Comparison of ENCODE assay signal across 9 mouse cellular contexts in the genomic region with DNA sequence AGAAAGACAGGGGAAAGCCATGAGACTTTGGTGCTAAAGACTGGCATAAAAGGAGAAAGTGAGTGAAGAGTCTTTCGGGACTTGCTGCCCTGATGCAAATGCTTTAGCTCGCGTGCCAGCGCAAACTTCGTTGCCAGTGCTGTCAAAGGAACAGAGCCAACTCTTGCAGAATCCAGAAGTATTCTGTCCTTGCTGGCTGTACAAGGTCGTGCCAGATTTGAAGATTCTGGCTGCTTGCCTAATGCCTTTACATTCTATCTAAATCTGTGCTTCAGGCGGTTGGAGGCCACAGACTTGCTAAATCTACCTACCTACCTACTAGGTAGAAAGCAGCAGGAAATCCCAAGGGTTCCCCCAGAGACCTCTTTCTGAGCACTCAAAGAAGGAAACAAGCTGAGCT. TPM values are rescaled to one million over a fixed set of nuclear protein-coding genes. Genes with fewer than 3 reads are reported as not detected.
DNase-seq lines count a peak whose midpoint lies in the region; ATAC-seq and TF ChIP-seq lines count a peak whose summit lies in the region.
"Had no signal": no experiment of that assay in that cellular context is flagged by ENCODE, and none has a peak within 500 bp of the region (broad histone marks: within the 10 kb centered on the region; RNA-seq: fewer than 3 reads in every experiment).

No protein-coding gene starts in this region.

- H3K4me1 ChIP-seq in heart, embryonic 11.5 days (ENCODE audit: control insufficient read depth, insufficient read depth, low read length), result no peaks in the 10 kb centered on the region; the same call in 1 of the 2 replicates
- peaks cover 18% of the 10 kb centered on the region; the same call in 1 of the 2 replicates for H3K4me1 ChIP-seq in heart, postnatal 0 days (ENCODE audit: control insufficient read depth, insufficient read depth)
- no peaks in the 10 kb centered on the region for H3K4me1 ChIP-seq in midbrain, embryonic 16.5 days (ENCODE audit: control insufficient read depth, insufficient read depth, low read length)

- 68% methylated on average over 7 of the region's 7 CpGs for WGBS in heart, embryonic 11.5 days (ENCODE audit: insufficient replicate concordance)
- WGBS in heart, postnatal 0 days, result 15% methylated on average over 7 of the region's 7 CpGs
- 67% methylated on average over 7 of the region's 7 CpGs for WGBS in midbrain, embryonic 16.5 days

- ATAC-seq in heart, embryonic 11.5 days (replicated peaks; ENCODE audit: insufficient number of reproducible peaks, low FRiP score, low TSS enrichment), result no peak
- peak; percentile 76 for ATAC-seq in heart, postnatal 0 days (ENCODE audit: insufficient read depth, low read depth)
- ATAC-seq in midbrain, embryonic 16.5 days, result no peak

- DNase-seq in heart, adult 11 months, result peak; percentile 93
- peak; percentile 13 for DNase-seq in right cerebral cortex, postnatal 14 days
- no peak for DNase-seq in right cerebral cortex, postnatal 4 days
- peak; percentile 80 for DNase-seq in heart, postnatal 0 days (ENCODE audit: low spot score)
- peak; percentile 71 for DNase-seq in ovary, postnatal 36 days (ENCODE audit: low spot score)
- no peak for DNase-seq in embryo, embryonic 11 days
- DNase-seq: thymus, adult 18-20 months had no signal

- H3K9ac ChIP-seq in heart, embryonic 11.5 days (ENCODE audit: low read depth, low read length), result no peak overlapping the region
- no peak overlapping the region for H3K9ac ChIP-seq in heart, postnatal 0 days (replicated peaks; ENCODE audit: low read depth, low read length)
- no peak overlapping the region for H3K9ac ChIP-seq in midbrain, embryonic 16.5 days (ENCODE audit: low read depth, low read length)

- H3K27me3 ChIP-seq in heart, embryonic 11.5 days (ENCODE audit: control insufficient read depth, insufficient read depth, low read length), result no peaks in the 10 kb centered on the region
- H3K27me3 ChIP-seq in heart, postnatal 0 days (ENCODE audit: control insufficient read depth, insufficient read depth, low read length), result no peaks in the 10 kb centered on the region
- no peaks in the 10 kb centered on the region for H3K27me3 ChIP-seq in midbrain, embryonic 16.5 days (ENCODE audit: control insufficient read depth, insufficient read depth, low read depth, low read length)

- H3K4me3 ChIP-seq in heart, embryonic 11.5 days (ENCODE audit: low read depth, low read length), result no peak overlapping the region
- H3K4me3 ChIP-seq in heart, postnatal 0 days (ENCODE audit: low read depth, low read length), result no peak overlapping the region
- H3K4me3 ChIP-seq in midbrain, embryonic 16.5 days (ENCODE audit: low read depth, low read length), result no peak overlapping the region

- H3K27ac ChIP-seq in heart, embryonic 11.5 days (ENCODE audit: low read depth, low read length), result no peak overlapping the region
- H3K27ac ChIP-seq in heart, postnatal 0 days (ENCODE audit: low read depth), result peak overlapping the region; percentile 90
- H3K27ac ChIP-seq in midbrain, embryonic 16.5 days (ENCODE audit: low read length), result no peak overlapping the region

- no peaks in the 10 kb centered on the region for H3K36me3 ChIP-seq in heart, embryonic 11.5 days (ENCODE audit: control insufficient read depth, insufficient read depth, low read length)
- H3K36me3 ChIP-seq in heart, postnatal 0 days (replicated peaks; ENCODE audit: control insufficient read depth, insufficient read depth, low read length), result no peaks in the 10 kb centered on the region
- no peaks in the 10 kb centered on the region for H3K36me3 ChIP-seq in midbrain, embryonic 16.5 days (ENCODE audit: control insufficient read depth, insufficient read depth, low read length)

- no peak for TF ChIP-seq CTCF in heart, postnatal 0 days (IDR thresholded peaks at IDR 0.05; ENCODE audit: low read depth)

- peak; percentile 46; the same call in 1 of the 2 replicates for TF ChIP-seq EP300 in heart, postnatal 0 days (IDR thresholded peaks at IDR 0.05; ENCODE audit: low read depth)

- no peak overlapping the region for H3K4me2 ChIP-seq in heart, embryonic 11.5 days
- 0 out of 2 replicates have a peak overlapping the region, but pooled peaks have one; percentile 29 for H3K4me2 ChIP-seq in heart, postnatal 0 days (ENCODE audit: low read depth, low read length)
- no peak overlapping the region for H3K4me2 ChIP-seq in midbrain, embryonic 16.5 days (ENCODE audit: low read length)

- no peaks in the 10 kb centered on the region for H3K9me3 ChIP-seq in heart, embryonic 11.5 days (replicated peaks; ENCODE audit: control insufficient read depth, low read length)
- no peaks in the 10 kb centered on the region for H3K9me3 ChIP-seq in heart, postnatal 0 days (replicated peaks; ENCODE audit: control insufficient read depth, low read length)
- H3K9me3 ChIP-seq in midbrain, embryonic 16.5 days (replicated peaks; ENCODE audit: control insufficient read depth, low read length, poor library complexity, severe bottlenecking), result no peaks in the 10 kb centered on the region

RNA-seq across cellular contexts. Expression of a gene that starts 8.5 kb away (rescaled TPM):
- 257 and 291 TPM in 2 replicates for polyA plus RNA-seq in heart, embryonic 11.5 days (2014; fragmentation: Nextera tagmentation; extraction: Ambion mirVana)
- total RNA-seq in heart, postnatal 0 days (2014; rRNA removed; ENCODE audit: low replicate concordance), result 144 and 267 TPM in 2 replicates
- 1,733 and 1,796 TPM in 2 replicates for polyA plus RNA-seq in heart, postnatal 0 days (2015; fragmentation: Nextera tagmentation; extraction: Ambion mirVana)
- polyA plus RNA-seq in midbrain, embryonic 16.5 days (2015; fragmentation: Nextera tagmentation; extraction: Ambion mirVana), result 36.3 and 42.7 TPM in 2 replicates

RNA-seq across cellular contexts. Expression of a gene that starts 54.2 kb away (rescaled TPM):
- 7.3 and 9.3 TPM in 2 replicates for polyA plus RNA-seq in heart, embryonic 11.5 days (2014; fragmentation: Nextera tagmentation; extraction: Ambion mirVana)
- total RNA-seq in heart, postnatal 0 days (2014; rRNA removed; ENCODE audit: low replicate concordance), result 22.5 and 26.6 TPM in 2 replicates
- polyA plus RNA-seq in heart, postnatal 0 days (2015; fragmentation: Nextera tagmentation; extraction: Ambion mirVana), result 9.4 and 9.6 TPM in 2 replicates
- 9.4 and 10.7 TPM in 2 replicates for polyA plus RNA-seq in midbrain, embryonic 16.5 days (2015; fragmentation: Nextera tagmentation; extraction: Ambion mirVana)

Comparison
In these comparisons a context has a peak if more than half of its experiments do, and no peak if none do; other contexts are left out.
1. DNase-seq: peak in heart, adult 11 months (single experiment), right cerebral cortex, postnatal 14 days (single experiment), heart, postnatal 0 days (single experiment) and ovary, postnatal 36 days (single experiment); none in right cerebral cortex, postnatal 4 days (single experiment) and embryo, embryonic 11 days (single experiment).